Mouse (Mus musculus) CH12.LX (cell line): Measurements from ENCODE around the gene Magi2. TPM values are rescaled to one million over a fixed set of nuclear protein-coding genes. Genes with fewer than 3 reads are reported as not detected.

Source experiments
- DNase-seq: peaks from one replicate; pipeline ENCODE4 v3.0.0-alpha.2; 2013; ENCODE audit errors: extremely low read depth
- H3K27ac ChIP-seq: 2 replicates; pipeline ENCODE4 v1.5.1; 2012; ENCODE audit warnings: low read depth, mild to moderate bottlenecking, control low read depth, moderate library complexity; ENCODE audit not compliant: insufficient read depth
- H3K27me3 ChIP-seq: replicated peaks from 2 replicates; pipeline ENCODE3; 2012; ENCODE audit warnings: inconsistent platforms
- H3K36me3 ChIP-seq, 2 experiments: replicated peaks in 1 of 2; 2 replicates each; pipeline versions ENCODE3 to v1.6.1; 2012; ENCODE audit warnings: inconsistent platforms in 1 of 2, low read length in 1 of 2, mild to moderate bottlenecking in 1 of 2, mixed read lengths in 1 of 2, moderate library complexity in 1 of 2; ENCODE audit not compliant: control insufficient read depth in 1 of 2, insufficient read depth in 1 of 2
- H3K4me1 ChIP-seq, 2 experiments: 2 replicates each; pipeline ENCODE4 v1.6.1; 2012; ENCODE audit warnings: inconsistent platforms in 1 of 2, moderate library complexity in 1 of 2; ENCODE audit not compliant: insufficient read depth in 2 of 2, control insufficient read depth in 1 of 2
- H3K4me2 ChIP-seq: 2 replicates; pipeline ENCODE4 v1.6.1; 2012; ENCODE audit warnings: low read depth, mild to moderate bottlenecking, control low read depth; ENCODE audit not compliant: poor library complexity, insufficient read depth, severe bottlenecking
- H3K4me3 ChIP-seq, 3 experiments: fragments of 150-350 bp in 1 of 3; sonication (generic) in 1 of 3; replicated peaks in 1 of 3; 2 replicates each; pipeline versions ENCODE3 to v1.5.1; 2011 to 2012; ENCODE audit warnings: low read depth in 2 of 3, low read length in 2 of 3, mild to moderate bottlenecking in 2 of 3, moderate library complexity in 2 of 3, control low read depth in 1 of 3, improper control_type of control experiment in 1 of 3, inconsistent platforms in 1 of 3, mixed read lengths in 1 of 3; ENCODE audit not compliant: poor library complexity in 1 of 3
- H3K79me2 ChIP-seq: replicated peaks from 2 replicates; pipeline ENCODE4 v1.6.1; 2012; ENCODE audit warnings: mild to moderate bottlenecking, moderate library complexity; ENCODE audit not compliant: control insufficient read depth, poor library complexity, insufficient read depth, severe bottlenecking; ENCODE audit errors: extremely low read depth
- H3K9ac ChIP-seq: 2 replicates; pipeline ENCODE4 v1.6.1; 2012; ENCODE audit warnings: low read depth, mild to moderate bottlenecking, control low read depth, moderate library complexity; ENCODE audit not compliant: insufficient read depth
- H3K9me3 ChIP-seq: replicated peaks from 2 replicates; pipeline ENCODE3; 2012; ENCODE audit warnings: low read length, inconsistent platforms, mixed read lengths
- E2F4 ChIP-seq: IDR thresholded peaks from 2 replicates; pipeline ENCODE4 v1.6.1; 2011; ENCODE audit warnings: low read depth, low read length, improper control_type of control experiment; ENCODE audit not compliant: insufficient replicate concordance
- GABPA ChIP-seq: IDR thresholded peaks from 2 replicates; pipeline ENCODE4 v1.6.1; 2012; ENCODE audit warnings: low read depth, low read length, improper control_type of control experiment, inconsistent platforms; ENCODE audit not compliant: insufficient replicate concordance
- IRF4 ChIP-seq: IDR thresholded peaks from 2 replicates; pipeline ENCODE4 v1.6.1; 2014; ENCODE audit warnings: low read depth, mild to moderate bottlenecking, inconsistent platforms, low read length, improper control_type of control experiment
- JUND ChIP-seq: conservative IDR thresholded peaks from 2 replicates; pipeline ENCODE4 v1.6.1; 2011; ENCODE audit warnings: low read depth, low read length, improper control_type of control experiment
- KAT2A ChIP-seq: IDR thresholded peaks from 2 replicates; pipeline ENCODE4 v1.6.1; 2012; ENCODE audit warnings: low read length, improper control_type of control experiment, inconsistent platforms; ENCODE audit not compliant: insufficient replicate concordance
- MAX ChIP-seq: IDR thresholded peaks from 2 replicates; pipeline ENCODE4 v1.6.1; 2011; ENCODE audit warnings: low read length, improper control_type of control experiment
- MXI1 ChIP-seq: IDR thresholded peaks from 2 replicates; pipeline ENCODE4 v1.6.1; 2011; ENCODE audit warnings: mild to moderate bottlenecking, low read depth, low read length, improper control_type of control experiment
- NRF1 ChIP-seq: IDR thresholded peaks from 2 replicates; pipeline ENCODE4 v1.6.1; 2014; ENCODE audit warnings: low read depth, mild to moderate bottlenecking, inconsistent platforms, low read length, improper control_type of control experiment, moderate library complexity
- POLR2AphosphoS2 ChIP-seq: IDR thresholded peaks from 2 replicates; pipeline ENCODE4 v1.6.1; 2011; ENCODE audit warnings: low read depth, low read length, improper control_type of control experiment
- RCOR1 ChIP-seq: conservative IDR thresholded peaks from 2 replicates; pipeline ENCODE4 v1.6.1; 2012; ENCODE audit warnings: low read depth, mild to moderate bottlenecking, inconsistent platforms, low read length, improper control_type of control experiment
- SIN3A ChIP-seq: IDR thresholded peaks from 2 replicates; pipeline ENCODE4 v1.6.1; 2012; ENCODE audit warnings: low read length, improper control_type of control experiment, inconsistent platforms
- SMC3 ChIP-seq: IDR thresholded peaks from 2 replicates; pipeline ENCODE4 v1.6.1; 2011; ENCODE audit warnings: low read depth, low read length, improper control_type of control experiment
- TBP ChIP-seq: conservative IDR thresholded peaks from 2 replicates; pipeline ENCODE4 v1.6.1; 2011; ENCODE audit warnings: low read depth, low read length, improper control_type of control experiment
- USF1 ChIP-seq: IDR thresholded peaks from 2 replicates; pipeline ENCODE4 v1.6.1; 2014; ENCODE audit warnings: low read depth, mild to moderate bottlenecking, inconsistent platforms, low read length, improper control_type of control experiment
- ZKSCAN1 ChIP-seq: IDR thresholded peaks from 2 replicates; pipeline ENCODE4 v1.6.1; 2012; ENCODE audit warnings: low read depth, inconsistent platforms, low read length, improper control_type of control experiment, borderline replicate concordance
- ZMIZ1 ChIP-seq: IDR thresholded peaks from 2 replicates; pipeline ENCODE4 v1.6.1; 2012; ENCODE audit warnings: low read depth, mild to moderate bottlenecking, inconsistent platforms, low read length, improper control_type of control experiment
- dilution Hi-C: fragments of 300-500 bp; cut with MboI; formaldehyde crosslinking; loops from 2 replicates; pipeline ENCODE4 v1.14.3; 2020; ENCODE audit warnings: low sequenced_read_pairs; ENCODE audit not compliant: extremely low pct_unique_long_range_greater_than_20kb, extremely low pct_ligation_motif_present
- in situ Hi-C: fragments of 300-500 bp; cut with MboI; formaldehyde crosslinking; loops from 3 replicates; pipeline ENCODE4 v1.14.3; 2019; ENCODE audit warnings: low sequenced_read_pairs, low pct_ligation_motif_present, low pct_unique_long_range_greater_than_20kb, mixed read lengths
- polyA plus RNA-seq: library from polyadenylated mRNA; unstranded; fragments of >175 nt; gene quantifications from 2 replicates; pipeline ENCODE4 v1.2.1, GENCODE M21; 2012; ENCODE audit warnings: low read depth; ENCODE audit not compliant: insufficient read length
- total RNA-seq, 2 experiments: library from RNA; depleted of rRNA; stranded (reverse); fragments of 300-350 nt in 1 of 2; fragments of >200 nt in 1 of 2; gene quantifications; 2 replicates each; pipeline ENCODE4 v1.2.3; 2012 to 2014

Magi2 gene
- total and polyA plus RNA-seq, 3 experiments, result 0.37 to 0.63 (median 0.42) TPM

DNA sequence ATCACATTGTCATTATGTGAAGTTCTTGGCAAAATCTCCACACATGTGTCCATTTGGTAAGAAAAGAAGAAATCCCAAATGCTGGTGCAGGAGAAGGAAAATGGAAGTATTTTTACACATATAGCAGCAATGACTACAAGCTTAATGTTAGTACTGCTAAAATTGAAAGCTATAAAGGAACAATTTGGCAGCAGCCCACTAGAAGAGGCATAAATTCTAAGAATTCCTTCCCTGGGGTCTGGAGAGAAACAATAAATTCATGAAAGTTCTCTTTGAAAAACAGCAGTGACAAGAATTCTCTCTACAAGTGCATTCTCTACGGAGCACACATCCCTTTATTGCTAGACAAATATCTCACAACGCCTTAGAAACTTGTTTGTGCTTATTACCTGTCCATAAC lies 913.4 kb downstream of the Magi2 start:
- dilution Hi-C loops (no loop called here), in situ Hi-C loops (no loop called here)
- no peak for TF ChIP-seq USF1
- TF ChIP-seq IRF4, result no peak
- TF ChIP-seq MXI1, result no peak
- TF ChIP-seq SMC3, result no peak
- TF ChIP-seq MAX, result no peak
- no peak for TF ChIP-seq TBP
- TF ChIP-seq ZKSCAN1, result no peak
- TF ChIP-seq ZMIZ1, result no peak
- no peak for TF ChIP-seq NRF1
- no peak for TF ChIP-seq RCOR1
- no peak for TF ChIP-seq KAT2A
- no peak for TF ChIP-seq JUND
- TF ChIP-seq SIN3A, result no peak
- Histone ChIP-seq H3K36me3 (no peaks in the 10 kb centered on the region), H3K4me1 (0 out of 4 replicates have a peak, but pooled peaks cover 0 to 4% of the 10 kb centered on the region in 2 experiments), H3K9ac (no peak overlapping the region), H3K4me2 (no peak overlapping the region), H3K9me3 (no peaks in the 10 kb centered on the region), H3K27ac (no peak overlapping the region), H3K27me3 (no peaks in the 10 kb centered on the region), H3K79me2 (no peaks in the 10 kb centered on the region), H3K4me3 (no peak overlapping the region)
- DNase-seq, result no peak

DNA sequence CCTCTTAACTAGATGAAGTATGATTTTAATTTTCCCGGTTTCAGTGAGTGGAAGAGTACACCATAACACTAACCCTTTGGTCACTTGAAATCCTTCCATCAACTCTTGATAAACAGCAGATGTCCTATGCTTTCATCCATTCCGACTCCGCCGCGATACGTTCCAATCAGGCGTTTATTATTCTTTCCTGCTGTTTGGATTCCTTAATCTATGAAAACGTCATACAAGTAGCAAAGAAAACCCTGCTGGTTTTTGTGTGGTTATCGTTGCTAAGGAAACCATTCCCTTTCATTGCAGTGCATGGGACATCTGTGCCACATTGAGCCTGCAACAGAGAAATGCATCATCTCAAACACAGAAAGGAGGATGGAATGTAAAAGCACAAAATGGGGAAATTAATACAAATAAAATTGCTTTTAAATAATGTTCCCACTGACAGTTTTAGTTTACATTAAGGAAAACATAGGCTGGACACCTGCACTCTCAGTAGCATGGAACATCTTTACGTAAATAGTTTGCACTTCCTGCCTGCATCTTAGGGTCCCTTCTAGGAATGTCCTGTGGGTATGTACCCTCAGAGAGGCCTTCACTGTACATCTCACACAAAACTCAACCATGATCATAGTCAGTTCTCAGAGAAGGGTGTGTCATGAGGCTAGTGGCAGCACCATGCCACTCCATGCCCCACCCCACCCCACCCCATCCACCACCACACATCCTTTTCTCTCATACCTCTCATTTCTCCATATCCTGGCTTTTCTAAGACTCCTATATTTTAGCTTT lies 914.0 kb downstream of the Magi2 start:
- Histone ChIP-seq H3K4me2 (no peak overlapping the region), H3K9me3 (no peaks in the 10 kb centered on the region), H3K9ac (no peak overlapping the region), H3K27me3 (no peaks in the 10 kb centered on the region), H3K79me2 (no peaks in the 10 kb centered on the region), H3K4me3 (no peak overlapping the region), H3K4me1 (0 out of 4 replicates have a peak, but pooled peaks cover 0 to 4% of the 10 kb centered on the region in 2 experiments), H3K36me3 (no peaks in the 10 kb centered on the region), H3K27ac (no peak overlapping the region)
- in situ Hi-C loops, result no loop called here
- no peak for DNase-seq
- dilution Hi-C loops, result no loop called here
- TF ChIP-seq POLR2AphosphoS2, result no peak
- TF ChIP-seq SIN3A, result no peak
- TF ChIP-seq E2F4, result no peak
- TF ChIP-seq GABPA, result no peak
